Mouse (Mus musculus): ENCODE measurements around the gene Tnnc2. TPM values are rescaled to one million over a fixed set of nuclear protein-coding genes. Genes with fewer than 3 reads are reported as not detected.
A peak's percentile ranks its signal among the peaks of the same experiment; 100 is the strongest.

The Tnnc2 gene
- total RNA-seq, 2 experiments from 2014 or later: not detected

DNA sequence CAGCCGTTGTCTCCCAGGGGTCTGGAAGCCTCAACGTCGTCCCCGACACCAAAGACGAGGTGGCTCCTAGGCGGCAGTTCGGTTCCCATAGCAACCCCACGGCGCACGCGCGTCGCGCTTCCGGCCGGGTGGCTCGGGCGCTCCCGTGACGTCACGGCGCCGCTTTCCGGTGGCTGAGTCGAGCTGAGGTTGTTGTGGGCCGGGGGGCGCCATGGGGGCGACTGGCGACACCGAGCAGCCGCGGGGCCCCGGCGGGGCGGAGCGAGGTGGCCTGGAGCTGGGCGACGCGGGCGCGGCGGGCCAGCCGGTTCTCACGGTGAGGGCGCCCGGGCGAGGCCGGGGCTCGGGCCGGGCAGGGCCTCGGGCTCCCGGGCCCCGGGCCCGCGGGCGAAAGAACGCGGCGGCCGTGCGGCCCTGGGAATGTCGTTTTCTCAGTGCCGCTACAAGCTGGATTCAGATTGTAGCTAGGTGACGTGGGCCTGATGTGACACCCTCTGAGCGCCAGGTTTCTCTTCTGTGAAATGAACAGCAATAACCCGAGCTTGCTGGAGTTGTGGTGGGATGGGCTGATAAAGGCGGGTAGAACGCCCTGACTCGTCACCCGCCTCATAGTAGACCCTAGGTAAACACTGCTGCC lies 33.8 kb downstream of the Tnnc2 start, which contains the start of the genes Wfdc3 and Dnttip1:
TSS of gene Wfdc3 (minus strand) at position 89 of the 637 bp plus-strand sequence.
TSS of gene Dnttip1 (plus strand) at position 141 of the 637 bp plus-strand sequence.
- DNase-seq (ENCODE audit: extremely low spot score in 1 of 2, low spot score in 1 of 2): peak; percentile 92 to 95

GRCm38 (mm10) chr2:164744987-164745386 lies 34.8 kb downstream of the Tnnc2 start:
- DNase-seq (ENCODE audit: extremely low spot score in 1 of 2, low spot score in 1 of 2): no peak

- no peak for DNase-seq (ENCODE audit: extremely low spot score in 1 of 2, low spot score in 1 of 2)
Measured at GRCm38 (mm10) chr2:164739876-164740275, 39.9 kb downstream of the Tnnc2 start.

- no peak for DNase-seq (ENCODE audit: extremely low spot score in 1 of 2, low spot score in 1 of 2)
Measured at GRCm38 (mm10) chr2:164737377-164738090, 42.2 kb downstream of the Tnnc2 start.

GRCm38 (mm10) chr2:164735446-164735845 lies 44.3 kb downstream of the Tnnc2 start:
- no peak for DNase-seq (ENCODE audit: extremely low spot score in 1 of 2, low spot score in 1 of 2)

DNA sequence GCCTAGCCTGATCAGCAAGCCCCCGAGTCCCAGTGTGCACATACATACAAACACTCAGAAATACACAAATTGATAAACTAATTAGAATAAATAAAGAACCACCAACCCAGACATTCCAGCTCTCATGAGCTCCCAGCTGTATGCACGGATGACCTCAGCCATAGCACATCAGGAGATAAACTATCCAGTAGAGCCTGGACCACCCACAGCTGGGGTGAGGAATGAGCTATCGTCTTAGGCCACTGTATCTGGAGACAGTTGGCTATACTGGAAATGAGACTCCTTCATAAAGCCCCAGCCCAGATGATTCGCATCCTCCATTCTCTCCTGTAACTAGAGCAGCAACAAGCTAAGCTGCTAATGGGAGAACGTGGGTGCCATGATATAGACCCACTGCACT lies 44.9 kb downstream of the Tnnc2 start:
- DNase-seq (ENCODE audit: extremely low spot score in 1 of 2, low spot score in 1 of 2): no peak

DNA sequence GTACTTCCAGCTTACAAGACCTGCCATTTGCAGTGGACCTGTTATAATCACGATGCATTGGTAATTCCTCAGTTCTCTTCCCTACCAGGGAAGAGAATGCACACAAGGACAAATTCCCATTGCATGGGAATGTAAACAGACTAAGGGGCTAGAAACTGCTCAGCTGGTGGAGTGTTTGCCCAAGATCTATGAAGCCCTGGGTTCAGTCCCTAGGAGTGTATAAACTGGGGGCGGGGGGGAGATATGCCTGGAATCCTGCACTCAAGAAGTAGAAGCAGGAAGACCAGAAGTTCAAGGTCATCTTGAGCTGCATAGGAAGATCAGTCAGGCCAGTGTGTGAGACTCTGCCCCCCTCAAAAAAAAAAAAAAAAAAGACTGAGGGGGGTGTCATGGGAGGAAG lies 46.5 kb downstream of the Tnnc2 start:
- no peak for DNase-seq (ENCODE audit: extremely low spot score in 1 of 2, low spot score in 1 of 2)

GRCm38 (mm10) chr2:164731719-164732118 lies 48.0 kb downstream of the Tnnc2 start:
- no peak for DNase-seq (ENCODE audit: extremely low spot score in 1 of 2, low spot score in 1 of 2)

Other genes with a start within 250 kb of the Tnnc2 start
- gene Wfdc2, start 217.6 kb downstream of the Tnnc2 start, total RNA-seq (2021): under 1 TPM in 1 of 2 experiments, not detected in 1; 0.34 TPM
- gene Spint3, start 206.5 kb downstream of the Tnnc2 start, total RNA-seq (2021): not detected
- not detected for gene Wfdc6a, start 194.5 kb downstream of the Tnnc2 start, total RNA-seq (2021)
- gene Eppin, start 186.4 kb downstream of the Tnnc2 start, total RNA-seq (2021): not detected
- gene Wfdc6b, start 166.4 kb downstream of the Tnnc2 start, total RNA-seq (2021): not detected
- not detected for gene Wfdc8, start 166.3 kb downstream of the Tnnc2 start, total RNA-seq (2021)
- gene Wfdc16, start 141.2 kb downstream of the Tnnc2 start, total RNA-seq (2021): not detected
- gene Wfdc10, start 123.9 kb downstream of the Tnnc2 start, total RNA-seq (2021): not detected
- not detected for gene Wfdc9, start 123.4 kb downstream of the Tnnc2 start, total RNA-seq (2021)
- gene Wfdc11, start 105.9 kb downstream of the Tnnc2 start, total RNA-seq (2021): not detected
- gene Wfdc13, start 94.9 kb downstream of the Tnnc2 start, total RNA-seq (2021): not detected
- gene Spint4, start 81.5 kb downstream of the Tnnc2 start, total RNA-seq (2021): not detected
- not detected for gene Spint5, start 64.7 kb downstream of the Tnnc2 start, total RNA-seq (2021)
- gene Wfdc3, start 34.0 kb downstream of the Tnnc2 start, total RNA-seq (2021): 1 to 10 TPM in 1 of 2 experiments, under 1 TPM in 1; 0.89 to 1.0 TPM
- gene Dnttip1, start 34.0 kb downstream of the Tnnc2 start, total RNA-seq (2021): 10 to 100 TPM; 37.0 TPM
- gene Ube2c, start 10.1 kb downstream of the Tnnc2 start, total RNA-seq (2021): 1 to 10 TPM in 1 of 2 experiments, not detected in 1; 1.2 TPM
- gene Snx21, start 5.9 kb upstream of the Tnnc2 start, total RNA-seq (2021): 10 to 100 TPM; 38.0 to 45.8 TPM
- gene Acot8, start 24.9 kb upstream of the Tnnc2 start, total RNA-seq (2021): 10 to 100 TPM; 24.3 to 25.4 TPM
- gene Zswim3, start 25.1 kb upstream of the Tnnc2 start, total RNA-seq (2021): 1 to 10 TPM; 7.8 to 9.3 TPM
- gene Zswim1, start 42.7 kb upstream of the Tnnc2 start, total RNA-seq (2021): 10 to 100 TPM; 22.7 to 22.9 TPM
- not detected for gene Spata25, start 48.6 kb upstream of the Tnnc2 start, total RNA-seq (2021)
- 100 to 1,000 TPM in 1 of 2 experiments, 10 to 100 TPM in 1; 93.3 to 106 TPM for gene Ctsa, start 52.9 kb upstream of the Tnnc2 start, total RNA-seq (2021)
- gene Neurl2, start 53.5 kb upstream of the Tnnc2 start, total RNA-seq (2021): 1 to 10 TPM; 3.4 to 4.6 TPM
- 10 to 100 TPM; 68.8 to 73.7 TPM for gene Pltp, start 77.7 kb upstream of the Tnnc2 start, total RNA-seq (2021)
- 10 to 100 TPM; 40.4 to 47.2 TPM for gene Pcif1, start 99.3 kb upstream of the Tnnc2 start, total RNA-seq (2021)
- gene Zfp335, start 131.8 kb upstream of the Tnnc2 start, total RNA-seq (2021): 10 to 100 TPM; 23.3 to 29.1 TPM
- gene Mmp9, start 160.8 kb upstream of the Tnnc2 start, total RNA-seq (2021): 1 to 10 TPM; 1.5 to 1.8 TPM
- gene Slc12a5, start 180.8 kb upstream of the Tnnc2 start, total RNA-seq (2021): 100 to 1,000 TPM; 366 to 382 TPM